Mouse (Mus musculus) heart, embryonic 14.5 days (tissue): ENCODE data around the gene Mapk8. TPM values are rescaled to one million over a fixed set of nuclear protein-coding genes. Genes with fewer than 3 reads are reported as not detected.

Experiments
- ATAC-seq: fragments of 200-750 bp; cut with Nextera tagmentation; 2 replicates; pipeline ENCODE4 v1.8.0; 2017; ENCODE audit warnings: low read depth, moderate TSS enrichment; ENCODE audit not compliant: insufficient number of reproducible peaks, insufficient read depth, low FRiP score
- H3K27ac ChIP-seq, 2 experiments: fragments of 200-500 bp in 1 of 2; fragments of 300-500 bp in 1 of 2; sonication (generic) in 1 of 2; replicated peaks in 1 of 2; 2 replicates each; pipeline ENCODE4 v1.5.1; 2012 to 2014; ENCODE audit warnings: low read depth in 2 of 2, low read length in 2 of 2, control low read depth in 1 of 2, mild to moderate bottlenecking in 1 of 2, mixed read lengths in 1 of 2; ENCODE audit not compliant: control insufficient read depth in 1 of 2, insufficient read depth in 1 of 2
- H3K27me3 ChIP-seq: fragments of 300-500 bp; sonication (generic); 2 replicates; pipeline ENCODE4 v1.6.1; 2014; ENCODE audit warnings: mild to moderate bottlenecking, low read length, control low read depth; ENCODE audit not compliant: control insufficient read depth, insufficient read depth
- H3K36me3 ChIP-seq: fragments of 300-500 bp; sonication (generic); 2 replicates; pipeline ENCODE4 v1.6.1; 2014; ENCODE audit warnings: mild to moderate bottlenecking, control low read depth, low read length, mixed read lengths; ENCODE audit not compliant: control insufficient read depth, insufficient read depth
- H3K4me1 ChIP-seq, 2 experiments: fragments of 200-500 bp in 1 of 2; fragments of 300-500 bp in 1 of 2; sonication (generic) in 1 of 2; 2 replicates each; pipeline ENCODE4 v1.6.1; 2012 to 2014; ENCODE audit warnings: low read length in 2 of 2, control low read depth in 1 of 2, mixed read lengths in 1 of 2; ENCODE audit not compliant: control insufficient read depth in 2 of 2, insufficient read depth in 2 of 2
- H3K4me2 ChIP-seq: fragments of 300-500 bp; sonication (generic); 2 replicates; pipeline ENCODE4 v1.6.1; 2014; ENCODE audit warnings: mild to moderate bottlenecking, low read length
- H3K4me3 ChIP-seq, 2 experiments: fragments of 200-500 bp in 1 of 2; fragments of 300-500 bp in 1 of 2; sonication (generic) in 1 of 2; 2 replicates each; pipeline ENCODE4 v1.5.1; 2012 to 2014; ENCODE audit warnings: low read length in 2 of 2, mild to moderate bottlenecking in 2 of 2, control low read depth in 1 of 2, low read depth in 1 of 2, moderate library complexity in 1 of 2; ENCODE audit not compliant: control insufficient read depth in 1 of 2, insufficient read depth in 1 of 2
- H3K9ac ChIP-seq: fragments of 300-500 bp; sonication (generic); 2 replicates; pipeline ENCODE4 v1.6.1; 2014; ENCODE audit warnings: mild to moderate bottlenecking, low read length
- H3K9me3 ChIP-seq: fragments of 300-500 bp; sonication (generic); 2 replicates; pipeline ENCODE4 v1.6.1; 2016; ENCODE audit warnings: low read length, control low read depth; ENCODE audit not compliant: control insufficient read depth
- WGBS: fragments of 180-500 bp; shearing (Covaris S2); extraction: QIAGEN DNeasy Blood & Tissue Kit; methylation state at CpG from one replicate; pipeline ENCODE4 v1.1.7; 2014; 5-methylcytosine and 5-hydroxymethylcytosine counted together
- polyA plus RNA-seq: library from polyadenylated mRNA; unstranded; fragments of >200 nt; fragmentation: Nextera tagmentation; extraction: Ambion mirVana; gene quantifications from 2 replicates; pipeline ENCODE4 v1.2.1, GENCODE M21; 2014

The Mapk8 gene
- 13.1 and 13.5 TPM in 2 replicates for polyA plus RNA-seq

DNA sequence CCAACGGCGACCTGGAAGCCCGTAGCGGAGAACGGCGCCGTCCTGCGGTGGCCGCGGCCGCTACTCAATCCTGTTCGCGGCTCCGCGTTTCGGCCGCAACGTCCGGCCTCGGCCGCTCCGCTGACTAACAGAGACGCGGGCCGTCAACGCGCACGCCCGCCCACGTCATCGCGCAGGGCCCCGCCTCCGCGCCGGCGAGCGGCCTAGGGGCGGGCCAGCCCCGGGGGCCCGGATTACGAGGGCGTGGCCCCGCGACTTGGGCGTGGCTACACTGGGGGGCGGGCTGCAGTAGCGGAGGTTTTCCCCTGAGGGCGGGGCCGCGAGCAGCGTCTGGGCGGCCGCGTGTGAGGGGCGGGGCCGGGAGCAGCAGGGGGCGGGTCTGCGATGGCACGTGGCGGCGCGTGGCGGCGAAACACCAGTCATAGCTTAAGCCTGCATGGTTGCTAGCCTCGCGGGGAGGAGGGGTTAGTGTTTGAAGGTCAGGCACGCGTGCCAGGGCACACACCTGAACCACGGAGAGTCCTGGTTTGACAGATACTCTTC, at the start of gene Mapk8:
Mapk8 (minus strand) TSS at position 132 of the 543 bp plus-strand sequence.
- peak within 1 kb of the TSS; percentile 87 to 88 for H3K27ac ChIP-seq
- peaks cover 6% of the 10 kb centered on the region; the same call in 1 of the 2 replicates for H3K27me3 ChIP-seq
- H3K9me3 ChIP-seq, result no peaks in the 10 kb centered on the region
- peak within 1 kb of the TSS; percentile 90 for H3K9ac ChIP-seq
- peak; percentile 99 for ATAC-seq
- H3K4me2 ChIP-seq, result peak within 1 kb of the TSS; percentile 68
- H3K4me1 ChIP-seq, result peaks cover 2 to 18% of the 10 kb centered on the region in 2 experiments
- under 1% methylated on average over 65 of the region's 70 CpGs for WGBS
- no peaks in the 10 kb centered on the region for H3K36me3 ChIP-seq
- peak within 1 kb of the TSS; percentile 87 to 99 for H3K4me3 ChIP-seq

DNA sequence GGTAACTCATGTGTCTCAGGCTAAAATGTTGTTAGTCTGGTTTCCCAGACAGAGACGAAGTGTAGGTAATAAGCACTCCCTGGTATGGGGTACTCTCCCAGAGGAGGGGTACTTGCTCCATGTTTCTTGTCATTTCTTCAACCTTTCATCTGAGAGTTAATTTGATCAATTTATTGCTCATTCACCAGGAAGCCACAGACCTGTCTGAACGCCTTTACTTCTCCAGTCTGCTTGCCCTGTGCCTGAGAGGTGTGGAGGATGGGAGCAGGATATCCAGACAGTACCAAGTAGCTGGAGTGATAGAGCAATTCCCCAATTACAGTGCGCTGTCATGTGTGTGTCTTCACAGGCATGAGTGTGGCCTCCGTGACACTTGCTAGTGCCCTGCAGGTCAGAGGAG, 48.3 kb upstream of the Mapk8 start:
- H3K4me3 ChIP-seq, result no peak overlapping the region
- H3K4me1 ChIP-seq, result peaks cover 3 to 8% of the 10 kb centered on the region in 2 experiments; a peak in 3 of 4 replicates
- no peaks in the 10 kb centered on the region for H3K9me3 ChIP-seq
- no peak overlapping the region for H3K27ac ChIP-seq
- ATAC-seq, result no peak
- no peak overlapping the region for H3K4me2 ChIP-seq
- no peaks in the 10 kb centered on the region for H3K36me3 ChIP-seq
- no peak overlapping the region for H3K9ac ChIP-seq
- 74% methylated on average over 4 of the region's 4 CpGs for WGBS
- no peaks in the 10 kb centered on the region; the same call in 1 of the 2 replicates for H3K27me3 ChIP-seq

DNA sequence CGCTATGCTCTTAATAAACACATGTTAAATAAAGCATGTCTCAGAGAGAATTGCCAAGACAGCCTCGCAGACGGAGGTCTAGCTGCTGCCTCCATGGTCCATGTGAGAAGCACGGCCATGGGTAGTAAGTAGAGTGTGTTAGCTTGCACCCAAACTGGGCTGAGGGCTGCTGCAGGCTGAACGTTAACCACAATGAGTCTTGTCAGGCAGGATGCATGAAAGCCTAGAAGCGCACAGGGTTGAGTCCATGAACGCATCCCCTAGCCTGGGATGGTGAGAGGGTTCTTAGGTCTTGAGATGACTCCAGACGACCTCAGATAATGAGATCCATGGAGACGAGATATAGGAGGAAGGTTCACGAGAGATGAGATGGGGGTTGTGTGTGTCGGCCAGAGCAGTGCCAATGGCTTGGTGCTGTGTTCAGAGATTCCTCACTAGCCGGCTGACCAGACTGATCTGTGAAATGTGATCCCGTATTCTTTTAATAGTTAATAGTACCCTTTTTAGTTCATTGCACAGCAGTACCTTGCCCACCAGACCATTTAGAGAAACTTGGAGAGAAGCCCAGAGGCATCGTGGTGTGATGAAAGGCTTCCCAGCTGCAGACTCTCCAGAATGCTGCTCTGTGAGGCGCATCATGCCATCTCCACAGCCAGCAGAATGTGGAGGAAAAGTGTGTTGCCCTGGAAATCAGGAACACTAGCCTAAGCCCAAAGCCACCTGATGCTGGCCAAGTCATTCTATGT, 41.0 kb upstream of the Mapk8 start:
- Histone ChIP-seq H3K36me3 (no peaks in the 10 kb centered on the region), H3K4me1 (peaks cover 5 to 9% of the 10 kb centered on the region in 2 experiments), H3K9me3 (no peaks in the 10 kb centered on the region), H3K27me3 (no peaks in the 10 kb centered on the region), H3K27ac (no peak overlapping the region), H3K4me2 (peak overlapping the region; percentile 31), H3K9ac (no peak overlapping the region), H3K4me3 (no peak overlapping the region)
- ATAC-seq, result no peak
- whole genome bisulfite sequencing, result 31% methylated on average over 15 of the region's 15 CpGs

DNA sequence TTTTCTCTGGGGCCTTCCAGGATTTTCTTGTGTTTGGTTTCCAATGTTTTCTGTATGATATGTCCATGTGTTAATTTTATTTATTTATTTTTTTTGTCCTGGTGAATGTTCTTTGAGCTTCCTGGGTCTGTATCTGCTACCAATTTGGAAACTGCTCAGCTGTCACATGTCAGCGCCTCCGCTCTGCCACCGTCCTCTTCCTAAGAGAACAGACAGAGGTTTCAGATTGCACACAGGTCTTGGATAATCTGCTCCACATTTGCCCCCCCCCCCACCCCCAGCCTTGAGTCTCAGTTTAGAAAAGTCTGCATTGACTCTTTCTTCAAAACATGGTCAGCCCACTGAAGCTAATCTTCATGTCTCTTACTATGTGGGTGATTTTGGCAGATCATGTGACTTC, 35.0 kb upstream of the Mapk8 start:
- H3K4me2 ChIP-seq, result no peak overlapping the region
- H3K9ac ChIP-seq, result no peak overlapping the region
- H3K4me3 ChIP-seq, result no peak overlapping the region
- no peaks in the 10 kb centered on the region for H3K36me3 ChIP-seq
- H3K9me3 ChIP-seq, result no peaks in the 10 kb centered on the region
- H3K27ac ChIP-seq, result no peak overlapping the region
- ATAC-seq, result no peak
- H3K27me3 ChIP-seq, result no peaks in the 10 kb centered on the region
- 46% methylated on average over 3 of the region's 3 CpGs for WGBS
- H3K4me1 ChIP-seq, result no peaks in the 10 kb centered on the region; a peak in 1 of 4 replicates

DNA sequence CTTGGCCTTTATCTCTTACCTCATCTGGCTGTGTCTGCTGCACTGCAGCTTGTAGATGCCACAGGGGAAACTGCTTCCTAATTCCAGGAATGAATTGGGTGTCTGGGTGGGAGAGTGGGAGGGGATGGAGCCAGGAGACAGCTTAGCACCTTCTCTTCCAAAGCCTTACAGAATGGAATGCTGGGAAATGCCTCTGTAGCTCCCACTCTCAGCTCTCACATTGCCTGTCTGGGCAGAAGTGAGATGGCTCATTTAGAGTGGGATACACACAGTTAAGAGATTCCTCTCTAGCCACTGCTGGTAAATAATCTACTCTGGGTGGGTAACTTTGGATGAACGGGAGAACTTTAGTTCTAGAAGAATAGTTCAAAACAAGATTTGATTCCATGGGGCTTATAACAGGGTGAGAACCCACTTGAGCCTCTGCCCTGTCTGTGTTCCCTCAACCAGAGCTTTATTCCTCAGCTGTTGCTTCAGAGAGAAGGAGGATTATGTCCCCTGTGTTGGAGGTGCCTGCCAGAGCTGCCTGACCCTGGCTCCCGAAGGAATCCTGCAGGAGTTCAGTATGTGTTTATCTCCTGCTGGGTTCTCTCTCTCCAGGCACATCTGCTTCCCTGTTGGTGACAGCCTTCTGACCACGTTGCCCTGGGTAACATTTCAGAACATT, 29.3 kb upstream of the Mapk8 start:
- Histone ChIP-seq H3K27me3 (no peaks in the 10 kb centered on the region), H3K4me2 (no peak overlapping the region), H3K4me1 (no peaks in the 10 kb centered on the region; a peak in 1 of 4 replicates), H3K36me3 (no peaks in the 10 kb centered on the region), H3K9ac (no peak overlapping the region), H3K9me3 (no peaks in the 10 kb centered on the region), H3K27ac (no peak overlapping the region), H3K4me3 (no peak overlapping the region)
- no peak for ATAC-seq
- WGBS, result 7% methylated on average over 3 of the region's 3 CpGs

DNA sequence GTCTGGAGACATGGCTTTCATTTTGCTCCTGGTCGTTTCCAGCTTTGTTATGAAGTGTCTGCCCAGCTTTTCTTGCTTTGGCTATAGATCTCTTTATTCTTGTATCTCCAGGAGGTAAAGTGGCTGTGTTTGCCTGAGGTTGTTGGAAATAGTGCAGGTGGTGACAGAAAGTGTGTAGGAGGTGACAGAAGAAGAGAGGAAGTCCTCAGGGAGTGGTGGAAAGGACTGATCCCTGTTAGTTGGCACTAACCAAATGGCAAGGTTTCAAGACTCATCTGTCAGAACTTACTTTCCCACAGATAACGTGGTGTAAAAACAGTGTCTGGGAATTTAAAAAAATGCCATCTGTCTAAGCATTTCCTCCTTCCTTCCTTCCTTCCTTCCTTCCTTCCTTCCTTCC, 27.5 kb upstream of the Mapk8 start:
- no peak overlapping the region for H3K9ac ChIP-seq
- WGBS, result 51% methylated on average over 2 of the region's 2 CpGs
- H3K9me3 ChIP-seq, result no peaks in the 10 kb centered on the region
- H3K4me1 ChIP-seq, result no peaks in the 10 kb centered on the region; a peak in 1 of 4 replicates
- no peaks in the 10 kb centered on the region for H3K36me3 ChIP-seq
- no peak overlapping the region for H3K4me2 ChIP-seq
- H3K27me3 ChIP-seq, result no peaks in the 10 kb centered on the region
- no peak overlapping the region for H3K27ac ChIP-seq
- ATAC-seq, result no peak
- H3K4me3 ChIP-seq, result no peak overlapping the region

DNA sequence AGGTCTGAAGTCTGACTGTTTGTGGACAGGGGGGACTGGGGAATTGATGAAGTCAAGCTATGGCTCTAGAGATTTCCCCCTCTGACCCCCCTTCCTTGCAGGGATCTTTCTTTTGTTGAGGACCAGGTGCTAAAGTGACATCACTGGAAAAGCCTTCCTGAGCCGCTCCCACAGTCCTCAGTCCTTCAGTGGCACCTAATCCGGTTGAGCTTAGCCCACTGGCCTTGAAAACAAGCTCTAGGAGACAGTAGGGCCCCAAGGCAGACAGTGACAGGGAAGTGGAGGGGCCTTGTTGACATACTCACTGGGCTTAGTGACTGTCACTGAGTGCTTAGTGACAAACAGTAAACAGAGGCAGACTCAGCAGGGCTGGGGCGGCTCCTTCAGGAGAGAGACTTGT, 24.4 kb upstream of the Mapk8 start, which contains the start of gene Frmpd2:
Frmpd2 (plus strand) TSS at position 366 of the 400 bp plus-strand sequence.
- Histone ChIP-seq H3K9me3 (no peaks in the 10 kb centered on the region), H3K27me3 (no peaks in the 10 kb centered on the region), H3K36me3 (no peaks in the 10 kb centered on the region), H3K27ac (no peak within 1 kb of the TSS), H3K4me2 (no peak within 1 kb of the TSS), H3K4me3 (no peak within 1 kb of the TSS), H3K9ac (no peak within 1 kb of the TSS), H3K4me1 (no peaks in the 10 kb centered on the region; a peak in 1 of 4 replicates)
- 26% methylated on average over 3 of the region's 3 CpGs for WGBS
- no peak for ATAC-seq
